Mouse (Mus musculus) kidney, embryonic 15.5 days (tissue): ENCODE results near the gene Armc9. TPM values are rescaled to one million over a fixed set of nuclear protein-coding genes. Genes with fewer than 3 reads are reported as not detected.

Experiments used
- ATAC-seq: fragments of 200-750 bp; cut with Nextera tagmentation; replicated peaks from 2 replicates; pipeline ENCODE4 v1.8.0; 2017; ENCODE audit warnings: moderate TSS enrichment; ENCODE audit not compliant: low FRiP score
- H3K27ac ChIP-seq: fragments of 300-500 bp; sonication (generic); 2 replicates; pipeline ENCODE4 v1.5.1; 2015; ENCODE audit warnings: mild to moderate bottlenecking, inconsistent platforms
- H3K27me3 ChIP-seq: fragments of 300-500 bp; sonication (generic); 2 replicates; pipeline ENCODE4 v1.6.1; 2015; ENCODE audit warnings: inconsistent platforms
- H3K36me3 ChIP-seq: fragments of 300-500 bp; sonication (generic); 2 replicates; pipeline ENCODE4 v1.6.1; 2015; ENCODE audit warnings: inconsistent platforms
- H3K4me1 ChIP-seq: fragments of 300-500 bp; sonication (generic); 2 replicates; pipeline ENCODE4 v1.6.1; 2015; ENCODE audit warnings: inconsistent platforms
- H3K4me2 ChIP-seq: fragments of 300-500 bp; sonication (generic); 2 replicates; pipeline ENCODE4 v1.6.1; 2015; ENCODE audit warnings: moderate library complexity, mild to moderate bottlenecking, inconsistent platforms
- H3K4me3 ChIP-seq: fragments of 300-500 bp; sonication (generic); replicated peaks from 2 replicates; pipeline ENCODE4 v1.5.1; 2015; ENCODE audit warnings: mild to moderate bottlenecking, inconsistent platforms
- H3K9ac ChIP-seq: fragments of 300-500 bp; sonication (generic); 2 replicates; pipeline ENCODE4 v1.6.1; 2015; ENCODE audit warnings: mild to moderate bottlenecking, inconsistent platforms
- H3K9me3 ChIP-seq: fragments of 300-500 bp; sonication (generic); replicated peaks from 2 replicates; pipeline ENCODE4 v1.6.1; 2016; ENCODE audit warnings: inconsistent platforms
- WGBS: fragments of 180-500 bp; shearing (Covaris S2); methylation state at CpG from one replicate; pipeline ENCODE4 v1.1.7; 2015; ENCODE audit warnings: mixed read lengths; 5-methylcytosine and 5-hydroxymethylcytosine counted together
- polyA plus RNA-seq: library from polyadenylated mRNA; unstranded; fragments of >200 nt; fragmentation: Nextera tagmentation; extraction: Ambion mirVana; gene quantifications from 2 replicates; pipeline ENCODE4 v1.2.1, GENCODE M21; 2015

Gene Armc9
- polyA plus RNA-seq, 1 experiment from 2014 or later: 29.9 TPM

DNA sequence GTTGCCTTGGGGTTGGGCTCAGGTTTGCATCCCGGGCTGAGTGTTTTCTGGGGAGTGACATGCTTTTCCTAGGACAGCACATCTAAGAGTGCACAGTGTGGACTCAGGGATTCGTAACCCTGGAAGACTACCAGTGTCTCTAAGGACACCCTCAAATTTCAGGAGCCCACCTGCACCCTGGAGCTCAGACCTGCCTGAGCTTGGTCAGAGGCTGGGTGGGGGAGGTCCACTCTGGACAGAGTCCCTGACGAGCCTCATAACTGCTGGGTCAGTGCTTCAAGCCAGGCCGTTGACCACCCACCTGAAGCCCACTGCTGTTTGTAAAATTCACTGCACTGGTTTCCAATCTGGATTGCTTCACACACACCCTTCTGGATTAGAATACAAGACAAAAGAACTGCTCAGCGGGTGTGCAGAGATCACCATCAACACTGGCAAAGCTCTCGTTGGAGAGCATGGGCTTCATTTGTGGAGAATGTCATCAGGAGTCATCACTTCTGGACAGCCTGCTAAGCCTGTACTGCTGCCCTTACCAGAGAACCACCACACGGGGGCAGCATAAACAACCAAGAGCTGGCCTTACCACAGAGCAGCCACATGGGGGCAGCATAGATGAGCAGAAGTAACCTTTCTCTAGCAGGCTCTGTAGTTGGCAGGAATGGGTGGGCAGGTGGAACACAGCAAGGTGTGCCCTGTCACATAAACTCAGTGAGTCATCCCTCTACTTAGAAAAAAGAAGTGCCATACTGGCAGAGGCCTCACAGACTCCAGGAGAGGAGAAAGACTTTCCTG, 24.1 kb downstream of the Armc9 start:
- H3K36me3 ChIP-seq: peaks cover 33% of the 10 kb centered on the region
- ATAC-seq: peak; percentile 44; the same call in 1 of the 2 replicates
- H3K4me3 ChIP-seq: no peak overlapping the region
- H3K9ac ChIP-seq: no peak overlapping the region
- 49% methylated on average over 7 of the region's 7 CpGs for WGBS
- H3K4me2 ChIP-seq: no peak overlapping the region
- H3K27ac ChIP-seq: no peak overlapping the region
- no peaks in the 10 kb centered on the region for H3K9me3 ChIP-seq
- H3K4me1 ChIP-seq: no peaks in the 10 kb centered on the region
- no peaks in the 10 kb centered on the region for H3K27me3 ChIP-seq

DNA sequence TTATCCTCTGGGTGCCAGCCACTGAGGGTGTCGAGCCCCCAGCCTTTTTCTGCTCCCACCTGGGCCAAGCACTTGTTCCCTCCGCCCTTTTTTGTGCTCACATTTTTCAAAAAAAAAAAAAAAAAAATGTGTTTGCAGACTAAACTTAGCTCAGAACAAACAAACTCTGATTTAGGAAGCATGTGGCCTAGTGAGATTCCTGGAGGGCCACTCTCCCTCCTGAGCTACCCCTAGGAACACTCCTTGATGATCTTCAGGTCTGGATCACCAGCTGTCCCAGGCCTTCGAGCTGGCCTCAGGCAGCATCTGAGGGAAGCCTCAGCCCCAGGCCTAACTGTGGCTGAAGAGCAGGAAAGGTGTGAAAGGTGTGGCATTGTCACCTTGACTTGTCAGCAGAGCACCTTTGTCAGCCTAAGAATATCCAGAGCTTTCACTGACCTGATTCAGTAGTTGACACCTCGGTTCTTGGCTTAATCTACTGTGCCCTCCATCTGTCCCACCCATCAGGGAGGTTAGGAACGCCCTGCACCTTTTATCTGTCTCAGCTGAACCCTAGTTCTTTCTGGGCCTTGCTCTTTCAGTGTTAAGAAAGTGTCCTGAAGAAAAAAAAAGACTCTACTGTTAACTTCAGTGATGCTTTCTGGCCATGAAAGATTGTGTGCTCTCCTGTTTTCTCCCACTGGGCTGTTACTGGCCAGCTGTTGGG, 27.6 kb downstream of the Armc9 start:
- no peak for ATAC-seq
- Histone ChIP-seq H3K9me3 (no peaks in the 10 kb centered on the region), H3K4me3 (no peak overlapping the region), H3K9ac (no peak overlapping the region), H3K27ac (no peak overlapping the region), H3K36me3 (peaks cover 12% of the 10 kb centered on the region), H3K4me1 (no peaks in the 10 kb centered on the region), H3K27me3 (no peaks in the 10 kb centered on the region), H3K4me2 (no peak overlapping the region)
- 65% methylated on average over 5 of the region's 5 CpGs for WGBS

DNA sequence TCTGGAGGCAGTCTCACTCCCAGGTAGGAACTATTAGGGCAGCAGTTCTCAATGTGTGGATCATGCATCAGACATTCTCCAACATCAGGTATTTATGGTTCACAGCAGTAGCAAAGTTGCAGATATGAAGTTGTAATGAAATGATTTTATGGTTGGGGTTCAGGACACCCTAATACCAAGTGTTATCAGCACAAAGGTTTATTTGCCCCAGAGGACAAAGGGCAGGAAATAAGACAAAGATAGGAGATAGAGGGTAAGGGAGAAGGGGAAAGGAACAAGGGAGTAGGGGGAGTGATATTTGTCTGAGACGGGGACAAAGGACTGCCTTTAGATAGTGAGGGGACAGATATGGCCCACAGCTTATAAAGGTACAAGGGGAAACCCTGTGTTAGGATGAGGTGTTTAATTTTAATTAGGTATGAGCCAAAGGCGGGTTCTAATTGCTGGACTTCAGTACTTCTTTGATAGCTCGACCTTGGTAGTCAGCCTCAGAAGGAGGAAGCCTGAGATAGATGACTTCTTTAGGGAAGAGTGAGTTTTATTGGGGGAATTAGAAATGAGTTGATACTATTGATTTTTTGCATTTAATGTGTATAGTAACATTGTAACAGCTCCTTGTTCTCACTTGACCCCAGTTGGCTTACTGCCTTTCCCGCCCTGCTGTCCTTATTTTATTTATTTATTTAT, 29.1 kb downstream of the Armc9 start:
- no peaks in the 10 kb centered on the region for H3K9me3 ChIP-seq
- H3K27ac ChIP-seq: no peak overlapping the region
- H3K36me3 ChIP-seq: 0 out of 2 replicates have a peak, but pooled peaks cover under 1% of the 10 kb centered on the region
- H3K27me3 ChIP-seq: no peaks in the 10 kb centered on the region
- 79% methylated on average over 4 of the region's 4 CpGs for WGBS
- H3K4me2 ChIP-seq: no peak overlapping the region
- H3K9ac ChIP-seq: no peak overlapping the region
- 0 out of 2 replicates have a peak, but pooled peaks cover 6% of the 10 kb centered on the region for H3K4me1 ChIP-seq
- no peak for ATAC-seq
- no peak overlapping the region for H3K4me3 ChIP-seq

DNA sequence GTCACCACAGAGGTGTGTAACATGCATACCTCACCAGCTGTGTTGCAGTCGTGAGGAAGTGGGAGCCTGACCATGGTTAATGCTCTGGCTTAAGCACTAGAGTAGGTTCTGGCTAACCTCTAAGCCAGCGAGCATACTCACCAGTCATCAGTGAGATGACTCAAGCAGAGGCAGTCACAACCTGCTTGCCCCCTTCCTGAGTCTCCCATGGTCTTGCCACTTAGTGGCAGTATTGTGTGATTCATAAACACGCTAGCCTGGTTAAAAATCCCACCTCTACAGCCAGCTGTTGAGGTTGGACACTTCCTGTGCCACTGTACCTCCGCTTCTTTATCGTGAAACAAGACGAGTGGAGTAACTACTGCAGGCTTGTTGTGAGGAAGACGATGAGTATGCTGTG, 32.2 kb downstream of the Armc9 start:
- Histone ChIP-seq H3K36me3 (peaks cover 9% of the 10 kb centered on the region; the same call in 1 of the 2 replicates), H3K9me3 (no peaks in the 10 kb centered on the region), H3K4me2 (no peak overlapping the region), H3K4me3 (no peak overlapping the region), H3K27me3 (no peaks in the 10 kb centered on the region), H3K4me1 (peaks cover 11% of the 10 kb centered on the region; the same call in 1 of the 2 replicates), H3K9ac (no peak overlapping the region), H3K27ac (no peak overlapping the region)
- ATAC-seq: no peak
- 86% methylated on average over 7 of the region's 7 CpGs for WGBS

DNA sequence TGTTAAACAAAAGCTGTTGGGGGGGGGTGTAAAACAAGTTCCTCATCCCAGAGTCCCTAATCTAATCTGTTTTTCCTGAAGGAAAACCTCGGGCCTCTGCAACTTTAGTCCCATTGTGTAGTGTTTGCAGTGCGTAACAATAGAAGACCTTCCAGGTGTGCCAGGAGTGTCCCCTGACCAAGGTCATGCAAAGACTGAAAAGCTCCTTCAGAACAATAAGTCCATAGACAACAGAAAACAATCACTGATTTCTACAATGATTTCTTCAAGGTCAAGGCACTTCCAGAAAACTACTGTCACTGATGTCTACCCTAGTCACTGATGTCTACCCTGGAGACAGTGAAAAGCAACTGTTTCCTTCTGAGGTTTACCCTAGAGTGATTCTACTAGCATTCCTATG, 33.3 kb downstream of the Armc9 start:
- Histone ChIP-seq H3K9ac (no peak overlapping the region), H3K36me3 (peaks cover 13% of the 10 kb centered on the region), H3K27me3 (no peaks in the 10 kb centered on the region), H3K4me1 (peaks cover 11% of the 10 kb centered on the region; the same call in 1 of the 2 replicates), H3K4me3 (no peak overlapping the region), H3K9me3 (no peaks in the 10 kb centered on the region), H3K4me2 (no peak overlapping the region), H3K27ac (peak overlapping the region; percentile 56)
- no peak for ATAC-seq
- WGBS: 61% methylated on average over 2 of the region's 2 CpGs

DNA sequence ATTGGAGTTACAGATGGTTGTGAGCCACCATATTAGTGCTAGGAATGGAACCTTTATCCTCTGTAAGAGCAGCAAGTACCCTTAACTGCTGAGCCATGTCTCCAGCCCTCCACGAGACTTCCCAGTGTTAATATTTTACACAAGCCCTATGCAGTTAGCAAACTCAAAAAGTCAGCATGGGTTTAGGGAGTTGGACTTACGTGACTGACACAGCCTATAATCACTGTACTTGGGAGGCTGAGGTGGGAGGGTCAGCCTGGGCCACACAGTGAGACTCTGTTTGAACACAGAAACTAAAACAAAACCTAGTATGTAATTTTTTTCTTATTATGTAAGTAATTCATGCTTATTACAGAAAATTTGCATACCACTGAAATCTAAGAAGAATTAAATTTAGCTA, 33.7 kb downstream of the Armc9 start:
- no peaks in the 10 kb centered on the region for H3K27me3 ChIP-seq
- H3K27ac ChIP-seq: peak overlapping the region; percentile 56
- H3K4me1 ChIP-seq: peaks cover 11% of the 10 kb centered on the region; the same call in 1 of the 2 replicates
- no peak overlapping the region for H3K4me3 ChIP-seq
- H3K4me2 ChIP-seq: no peak overlapping the region
- no peak overlapping the region for H3K9ac ChIP-seq
- H3K9me3 ChIP-seq: no peaks in the 10 kb centered on the region
- 64% methylated on average over 2 of the region's 2 CpGs for WGBS
- peaks cover 13% of the 10 kb centered on the region for H3K36me3 ChIP-seq
- ATAC-seq: peak; percentile 57; the same call in 1 of the 2 replicates

DNA sequence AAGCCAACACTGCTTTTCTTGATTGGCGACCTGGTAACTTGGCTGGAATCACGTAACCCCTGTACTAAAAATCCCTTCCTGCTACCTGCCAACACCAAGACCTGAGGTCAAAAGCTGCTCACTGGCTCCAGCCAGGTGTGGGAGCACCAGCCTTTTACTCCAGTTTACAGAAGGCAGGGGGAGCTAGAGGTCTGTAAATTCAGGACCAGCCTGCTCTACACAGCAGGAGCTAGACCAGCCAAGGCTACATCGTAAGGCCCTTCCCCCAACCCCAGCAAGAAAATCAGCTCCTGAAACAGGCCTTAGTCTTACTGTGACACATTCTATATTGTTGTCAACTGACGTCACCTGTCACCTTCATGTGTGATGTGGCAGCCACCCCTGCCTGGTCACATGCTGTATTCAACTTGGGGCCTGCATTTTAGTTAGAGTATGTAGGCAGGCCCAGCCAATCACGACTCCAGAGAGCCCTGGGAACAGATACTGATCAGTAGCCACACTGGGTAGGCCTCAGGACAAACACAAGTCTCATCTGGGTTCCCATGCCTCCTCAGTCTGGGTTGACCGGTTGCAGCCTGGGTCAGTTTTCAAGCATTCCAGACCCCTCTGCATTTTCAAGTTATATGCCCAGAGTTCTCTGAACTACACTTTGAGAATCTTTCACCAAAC, 34.6 kb downstream of the Armc9 start:
- WGBS: 71% methylated on average over 6 of the region's 6 CpGs
- peaks cover 13% of the 10 kb centered on the region for H3K36me3 ChIP-seq
- H3K27me3 ChIP-seq: no peaks in the 10 kb centered on the region
- peaks cover 11% of the 10 kb centered on the region; the same call in 1 of the 2 replicates for H3K4me1 ChIP-seq
- H3K9me3 ChIP-seq: no peaks in the 10 kb centered on the region
- no peak overlapping the region for H3K4me2 ChIP-seq
- no peak overlapping the region for H3K4me3 ChIP-seq
- ATAC-seq: peak; percentile 57; the same call in 1 of the 2 replicates
- no peak overlapping the region for H3K9ac ChIP-seq
- H3K27ac ChIP-seq: peak overlapping the region; percentile 51; the same call in 1 of the 2 replicates

DNA sequence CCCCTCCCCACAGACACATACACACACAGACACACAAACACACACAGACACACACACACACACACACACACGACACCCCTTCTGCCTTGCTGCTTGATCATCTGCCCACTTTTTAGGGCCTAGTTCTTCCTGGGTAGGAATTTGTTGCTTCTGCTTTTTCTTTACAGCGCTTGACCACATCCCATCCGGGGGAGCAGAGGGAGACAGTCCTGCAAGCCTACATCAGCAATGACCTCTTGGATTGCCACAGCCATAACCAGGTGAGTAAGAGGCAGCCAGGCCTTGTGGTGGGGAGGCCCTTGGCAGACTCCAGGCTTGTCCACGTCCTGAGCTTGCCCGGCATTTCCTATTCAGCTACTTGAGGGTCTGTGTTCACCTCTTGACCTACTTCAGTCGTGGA, 36.3 kb downstream of the Armc9 start:
- ATAC-seq: no peak
- 90% methylated on average over 6 of the region's 6 CpGs for WGBS

DNA sequence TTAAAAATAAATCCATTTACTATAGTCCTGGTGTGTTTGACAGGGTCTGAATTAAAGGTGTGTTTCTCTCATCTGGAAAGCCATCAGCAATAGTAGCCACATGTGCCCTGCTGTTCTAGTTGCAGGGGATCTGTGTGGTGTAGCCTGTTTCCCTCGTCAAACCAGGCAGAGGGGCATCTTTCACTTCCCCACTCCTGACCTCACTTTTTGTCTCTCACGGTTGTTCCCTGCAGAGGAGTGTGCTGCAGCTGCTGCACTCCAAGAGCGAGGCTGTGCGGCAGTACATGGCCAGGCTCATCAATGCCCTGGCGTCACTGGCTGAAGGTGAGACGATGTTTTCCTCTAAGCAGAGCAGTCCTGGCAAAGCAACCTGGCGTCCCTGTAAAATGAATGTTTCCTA, 39.5 kb downstream of the Armc9 start:
- H3K27me3 ChIP-seq: no peaks in the 10 kb centered on the region
- H3K4me1 ChIP-seq: peaks cover 5% of the 10 kb centered on the region; the same call in 1 of the 2 replicates
- H3K4me2 ChIP-seq: no peak overlapping the region
- H3K9me3 ChIP-seq: no peaks in the 10 kb centered on the region
- H3K36me3 ChIP-seq: peaks cover 45% of the 10 kb centered on the region
- no peak overlapping the region for H3K27ac ChIP-seq
- H3K4me3 ChIP-seq: no peak overlapping the region
- ATAC-seq: no peak
- WGBS: 79% methylated on average over 7 of the region's 7 CpGs
- H3K9ac ChIP-seq: no peak overlapping the region

More for the DNA sequence above, 36.3 kb downstream of the Armc9 start:
- Histone ChIP-seq H3K4me3 (no peak overlapping the region), H3K9me3 (no peaks in the 10 kb centered on the region), H3K27ac (no peak overlapping the region), H3K36me3 (peaks cover 23% of the 10 kb centered on the region), H3K27me3 (no peaks in the 10 kb centered on the region), H3K4me2 (no peak overlapping the region), H3K9ac (no peak overlapping the region), H3K4me1 (peaks cover 11% of the 10 kb centered on the region; the same call in 1 of the 2 replicates)

DNA sequence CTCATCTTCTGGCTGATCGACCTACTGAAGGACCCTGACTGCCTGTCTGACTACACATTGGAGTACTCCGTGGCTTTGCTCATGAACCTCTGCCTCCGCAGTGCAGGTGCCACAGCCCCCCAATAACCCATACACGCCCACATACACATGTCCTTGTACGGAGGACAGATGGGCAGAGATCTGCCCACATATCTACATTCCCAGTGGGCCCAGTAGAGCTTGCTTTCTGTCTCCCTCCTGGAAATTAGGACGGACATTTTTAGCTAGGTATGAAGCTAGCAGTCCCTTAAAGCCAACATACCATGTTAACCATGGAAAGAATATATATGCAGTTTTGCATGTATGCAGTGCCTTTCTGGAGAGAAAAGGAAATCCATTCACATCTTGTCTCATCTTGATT, 43.7 kb downstream of the Armc9 start:
- 88% methylated on average over 6 of the region's 6 CpGs for WGBS

DNA sequence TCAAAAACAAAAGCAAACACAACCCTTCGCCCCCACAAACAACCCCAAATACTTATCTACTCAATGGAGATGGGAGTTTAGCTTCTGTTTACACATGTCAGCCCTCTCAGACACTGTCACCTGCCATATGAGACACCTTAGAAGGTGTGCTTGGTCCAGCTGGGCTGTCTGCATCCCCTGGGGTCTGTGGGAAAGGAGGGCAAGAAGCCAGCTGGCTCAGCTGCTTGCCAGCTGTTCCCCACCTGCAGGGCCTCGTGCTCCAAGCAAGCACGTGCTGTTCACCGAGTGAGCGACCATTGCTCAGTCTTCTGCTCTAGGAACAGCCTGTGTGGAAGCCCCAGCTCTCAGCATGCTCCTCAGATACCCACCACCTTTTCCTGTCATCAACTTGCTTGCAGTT, 44.4 kb downstream of the Armc9 start:
- no peaks in the 10 kb centered on the region for H3K27me3 ChIP-seq
- no peak overlapping the region for H3K4me2 ChIP-seq
- H3K36me3 ChIP-seq: peaks cover 83% of the 10 kb centered on the region
- no peak overlapping the region for H3K27ac ChIP-seq
- H3K4me1 ChIP-seq: no peaks in the 10 kb centered on the region
- no peak for ATAC-seq
- H3K9ac ChIP-seq: no peak overlapping the region
- 82% methylated on average over 5 of the region's 5 CpGs for WGBS
- H3K4me3 ChIP-seq: no peak overlapping the region
- H3K9me3 ChIP-seq: no peaks in the 10 kb centered on the region

More for the DNA sequence above, 43.7 kb downstream of the Armc9 start:
- no peak for ATAC-seq
- Histone ChIP-seq H3K27ac (no peak overlapping the region), H3K9ac (no peak overlapping the region), H3K4me3 (no peak overlapping the region), H3K4me1 (no peaks in the 10 kb centered on the region), H3K9me3 (no peaks in the 10 kb centered on the region), H3K4me2 (no peak overlapping the region), H3K27me3 (no peaks in the 10 kb centered on the region), H3K36me3 (peaks cover 76% of the 10 kb centered on the region)
